Mouse (Mus musculus): ENCODE data around the gene Rfxap.
A peak's percentile ranks its signal among the peaks of the same experiment; 100 is the strongest.

DNA sequence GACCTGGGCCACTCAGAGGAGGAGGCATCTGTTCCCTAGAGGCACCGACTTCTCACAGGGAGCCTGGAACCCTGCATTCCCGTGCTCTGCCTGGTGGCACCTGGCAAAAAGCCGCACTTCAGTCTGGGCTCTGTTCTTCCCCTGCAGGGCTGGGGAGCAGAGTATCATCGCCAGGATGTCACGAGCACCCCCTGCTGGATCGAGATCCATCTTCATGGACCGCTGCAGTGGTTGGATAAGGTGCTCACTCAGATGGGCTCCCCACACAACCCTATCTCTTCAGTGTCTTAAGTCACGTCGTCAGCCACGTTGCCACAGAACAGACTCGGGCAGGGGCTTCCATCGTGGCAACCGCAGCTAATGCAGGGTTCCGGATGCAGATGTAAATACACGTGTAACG is 10.4 kb downstream of the Rfxap start:
- TF ChIP-seq CTCF (IDR thresholded peaks at IDR 0.05) (peak; percentile 81), EP300 (IDR thresholded peaks at IDR 0.05) (no peak)
